Mouse (Mus musculus) midbrain, embryonic 11.5 days (tissue): ENCODE data around the gene Prrxl1. TPM values are rescaled to one million over a fixed set of nuclear protein-coding genes. Genes with fewer than 3 reads are reported as not detected.
A peak's percentile ranks its signal among the peaks of the same experiment; 100 is the strongest.

Experiments used
- ATAC-seq: fragments of 200-750 bp; cut with Nextera tagmentation; 2 replicates; pipeline ENCODE4 v1.8.0; 2017; ENCODE audit warnings: moderate TSS enrichment, moderate library complexity; ENCODE audit not compliant: low FRiP score
- DNase-seq: peaks from one replicate; pipeline ENCODE4 v3.0.0; 2015; ENCODE audit warnings: low spot score; ENCODE audit errors: missing footprints
- H3K27ac ChIP-seq: fragments of 300-500 bp; sonication (generic); 2 replicates; pipeline ENCODE4 v1.5.1; 2014; ENCODE audit warnings: low read depth, low read length
- H3K27me3 ChIP-seq: fragments of 300-500 bp; sonication (generic); 2 replicates; pipeline ENCODE4 v1.6.1; 2014; ENCODE audit warnings: mild to moderate bottlenecking, low read length, moderate library complexity, mixed read lengths; ENCODE audit not compliant: control insufficient read depth, insufficient read depth
- H3K36me3 ChIP-seq: fragments of 300-500 bp; sonication (generic); 2 replicates; pipeline ENCODE4 v1.6.1; 2014; ENCODE audit warnings: mild to moderate bottlenecking, low read length, moderate library complexity, mixed read lengths; ENCODE audit not compliant: control insufficient read depth, insufficient read depth
- H3K4me1 ChIP-seq: fragments of 300-500 bp; sonication (generic); 2 replicates; pipeline ENCODE4 v1.6.1; 2014; ENCODE audit warnings: low read length; ENCODE audit not compliant: control insufficient read depth, insufficient read depth
- H3K4me2 ChIP-seq: fragments of 300-500 bp; sonication (generic); 2 replicates; pipeline ENCODE4 v1.6.1; 2014; ENCODE audit warnings: mild to moderate bottlenecking, moderate library complexity
- H3K4me3 ChIP-seq: fragments of 300-500 bp; sonication (generic); 2 replicates; pipeline ENCODE4 v1.5.1; 2014; ENCODE audit warnings: low read depth, low read length
- H3K9ac ChIP-seq: fragments of 300-500 bp; sonication (generic); 2 replicates; pipeline ENCODE4 v1.6.1; 2014; ENCODE audit warnings: low read length
- H3K9me3 ChIP-seq: fragments of 300-500 bp; sonication (generic); 2 replicates; pipeline ENCODE4 v1.6.1; 2016; ENCODE audit warnings: low read length; ENCODE audit not compliant: control insufficient read depth
- WGBS: fragments of 180-500 bp; shearing (Covaris S2); extraction: QIAGEN DNeasy Blood & Tissue Kit; methylation state at CpG from one replicate; pipeline ENCODE4 v1.1.7; 2014; 5-methylcytosine and 5-hydroxymethylcytosine counted together
- polyA plus RNA-seq: library from polyadenylated mRNA; unstranded; fragments of >200 nt; fragmentation: Nextera tagmentation; extraction: Ambion mirVana; gene quantifications from 2 replicates; pipeline ENCODE4 v1.2.1, GENCODE M21; 2014

Gene Prrxl1
- polyA plus RNA-seq, 1 experiment from 2014 or later: 9.8 TPM

DNA sequence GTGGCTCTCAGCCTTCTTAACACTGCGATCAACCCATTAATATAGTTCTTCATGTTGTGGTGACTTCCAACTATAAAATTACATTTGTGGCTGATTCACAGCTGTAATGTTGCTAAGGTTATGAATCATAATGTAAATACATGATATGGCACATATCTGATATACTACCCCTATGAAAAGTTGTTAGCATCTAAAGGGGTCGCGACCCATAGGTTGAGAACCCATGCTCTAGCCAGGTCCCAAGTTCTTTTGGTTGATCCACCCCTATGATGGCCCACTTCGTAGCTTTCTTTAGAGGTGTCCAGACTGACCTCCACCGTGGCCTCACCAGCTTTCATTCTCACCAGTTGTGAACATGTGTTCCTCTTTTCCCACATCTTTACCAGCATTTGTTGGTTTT, 18.0 kb downstream of the Prrxl1 start:
- DNase-seq (no peak), ATAC-seq (no peak)
- no peaks in the 10 kb centered on the region for H3K27me3 ChIP-seq
- no peak overlapping the region for H3K27ac ChIP-seq
- 91% methylated on average over 5 of the region's 5 CpGs for WGBS
- H3K4me2 ChIP-seq: no peak overlapping the region
- no peak overlapping the region for H3K4me3 ChIP-seq
- no peak overlapping the region for H3K9ac ChIP-seq
- H3K9me3 ChIP-seq: no peaks in the 10 kb centered on the region
- H3K4me1 ChIP-seq: no peaks in the 10 kb centered on the region
- H3K36me3 ChIP-seq: no peaks in the 10 kb centered on the region

DNA sequence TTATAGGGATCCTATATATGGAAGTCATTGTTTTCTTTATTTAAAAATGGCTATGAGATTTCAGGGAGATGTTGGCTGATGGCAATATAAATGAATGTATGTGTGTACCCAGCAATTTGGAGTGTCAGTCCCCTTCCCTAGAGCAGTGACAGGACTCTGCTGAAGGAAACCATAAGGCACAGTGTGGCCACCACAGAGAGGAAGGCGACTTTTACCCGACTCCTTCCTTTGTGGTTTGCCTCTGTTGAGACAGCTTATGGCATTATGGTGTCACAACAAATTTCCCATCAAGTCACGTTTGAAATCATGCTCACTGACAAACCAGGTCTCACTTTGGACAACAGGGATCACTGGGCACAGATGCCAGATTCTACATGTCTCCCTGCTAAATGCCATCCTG, 25.0 kb downstream of the Prrxl1 start:
- no peak overlapping the region for H3K27ac ChIP-seq
- no peak overlapping the region for H3K4me3 ChIP-seq
- H3K9ac ChIP-seq: no peak overlapping the region
- no peaks in the 10 kb centered on the region for H3K4me1 ChIP-seq
- H3K36me3 ChIP-seq: no peaks in the 10 kb centered on the region
- WGBS: 86% methylated on average over 3 of the region's 3 CpGs
- H3K4me2 ChIP-seq: no peak overlapping the region
- no peak for ATAC-seq
- H3K9me3 ChIP-seq: no peaks in the 10 kb centered on the region
- no peaks in the 10 kb centered on the region for H3K27me3 ChIP-seq
- no peak for DNase-seq

DNA sequence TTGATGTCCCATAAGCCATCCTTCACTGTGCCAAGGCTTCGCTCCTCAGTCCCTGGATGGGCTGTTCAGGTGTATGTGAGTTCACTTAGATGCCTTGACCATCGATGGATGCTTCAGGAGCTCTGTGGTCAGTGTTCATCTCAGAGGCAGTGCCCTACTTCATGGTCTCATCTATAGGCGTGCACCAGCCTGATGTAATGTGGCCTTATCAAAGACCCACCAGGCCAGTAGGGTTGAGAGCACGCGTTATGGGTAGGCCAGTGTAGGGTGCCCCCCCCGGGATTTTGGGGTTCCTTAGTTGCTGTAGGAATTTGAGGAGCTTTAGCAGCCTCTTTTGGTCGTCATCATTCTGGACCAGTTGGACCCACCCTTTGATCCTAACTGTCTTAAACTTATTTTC, 25.6 kb downstream of the Prrxl1 start:
- H3K27me3 ChIP-seq: no peaks in the 10 kb centered on the region
- peak; percentile 69 for DNase-seq
- no peaks in the 10 kb centered on the region for H3K9me3 ChIP-seq
- no peaks in the 10 kb centered on the region for H3K4me1 ChIP-seq
- no peak for ATAC-seq
- no peak overlapping the region for H3K9ac ChIP-seq
- H3K27ac ChIP-seq: no peak overlapping the region
- no peak overlapping the region for H3K4me2 ChIP-seq
- no peak overlapping the region for H3K4me3 ChIP-seq
- WGBS: 86% methylated on average over 7 of the region's 7 CpGs
- H3K36me3 ChIP-seq: no peaks in the 10 kb centered on the region

DNA sequence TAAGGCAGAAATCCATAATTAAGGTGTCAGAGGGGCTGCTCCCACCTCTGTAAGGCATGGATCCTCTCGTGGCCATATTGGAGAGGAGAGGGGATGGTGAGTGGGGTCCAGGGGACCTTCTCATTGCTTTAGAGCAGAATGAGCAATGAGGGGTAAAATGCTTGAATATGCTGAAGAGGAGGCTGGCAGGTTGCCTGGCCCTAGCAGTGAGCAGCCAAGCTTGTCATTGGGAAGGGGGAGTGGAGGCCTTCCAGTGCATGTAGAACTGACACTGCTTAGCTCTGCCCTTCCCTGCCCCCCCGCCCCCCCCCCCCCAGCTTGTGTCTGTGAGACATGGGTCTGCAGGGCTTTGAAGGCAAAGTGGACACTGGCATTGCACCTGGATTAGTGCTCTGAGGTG, 28.1 kb downstream of the Prrxl1 start:
- no peak overlapping the region for H3K4me3 ChIP-seq
- DNase-seq: no peak
- H3K9ac ChIP-seq: no peak overlapping the region
- 46% methylated on average over 2 of the region's 2 CpGs for WGBS
- no peaks in the 10 kb centered on the region for H3K36me3 ChIP-seq
- H3K4me2 ChIP-seq: no peak overlapping the region
- ATAC-seq: no peak
- no peaks in the 10 kb centered on the region for H3K4me1 ChIP-seq
- no peaks in the 10 kb centered on the region for H3K9me3 ChIP-seq
- no peaks in the 10 kb centered on the region for H3K27me3 ChIP-seq
- H3K27ac ChIP-seq: no peak overlapping the region

DNA sequence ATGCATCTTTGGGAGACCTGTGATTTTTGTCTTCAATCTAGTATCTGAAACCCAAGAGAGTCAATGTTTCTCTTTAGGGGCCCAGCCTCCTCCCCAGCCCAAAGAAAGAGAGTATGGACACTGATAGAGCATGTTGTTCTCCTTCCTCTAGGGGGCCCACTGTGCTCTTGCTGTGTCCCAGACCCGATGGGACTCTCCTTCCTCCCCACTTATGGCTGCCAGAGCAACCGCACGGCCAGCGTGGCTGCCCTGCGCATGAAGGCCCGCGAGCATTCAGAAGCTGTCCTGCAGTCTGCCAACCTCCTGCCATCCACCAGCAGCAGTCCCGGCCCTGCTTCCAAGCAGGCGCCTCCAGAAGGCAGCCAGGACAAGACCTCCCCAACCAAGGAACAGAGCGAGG, 29.4 kb downstream of the Prrxl1 start:
- no peak overlapping the region for H3K4me2 ChIP-seq
- no peaks in the 10 kb centered on the region for H3K36me3 ChIP-seq
- H3K4me3 ChIP-seq: no peak overlapping the region
- DNase-seq (no peak), ATAC-seq (no peak)
- H3K27ac ChIP-seq: no peak overlapping the region
- H3K27me3 ChIP-seq: no peaks in the 10 kb centered on the region
- H3K9ac ChIP-seq: no peak overlapping the region
- H3K9me3 ChIP-seq: no peaks in the 10 kb centered on the region
- 29% methylated on average over 10 of the region's 10 CpGs for WGBS
- H3K4me1 ChIP-seq: no peaks in the 10 kb centered on the region

DNA sequence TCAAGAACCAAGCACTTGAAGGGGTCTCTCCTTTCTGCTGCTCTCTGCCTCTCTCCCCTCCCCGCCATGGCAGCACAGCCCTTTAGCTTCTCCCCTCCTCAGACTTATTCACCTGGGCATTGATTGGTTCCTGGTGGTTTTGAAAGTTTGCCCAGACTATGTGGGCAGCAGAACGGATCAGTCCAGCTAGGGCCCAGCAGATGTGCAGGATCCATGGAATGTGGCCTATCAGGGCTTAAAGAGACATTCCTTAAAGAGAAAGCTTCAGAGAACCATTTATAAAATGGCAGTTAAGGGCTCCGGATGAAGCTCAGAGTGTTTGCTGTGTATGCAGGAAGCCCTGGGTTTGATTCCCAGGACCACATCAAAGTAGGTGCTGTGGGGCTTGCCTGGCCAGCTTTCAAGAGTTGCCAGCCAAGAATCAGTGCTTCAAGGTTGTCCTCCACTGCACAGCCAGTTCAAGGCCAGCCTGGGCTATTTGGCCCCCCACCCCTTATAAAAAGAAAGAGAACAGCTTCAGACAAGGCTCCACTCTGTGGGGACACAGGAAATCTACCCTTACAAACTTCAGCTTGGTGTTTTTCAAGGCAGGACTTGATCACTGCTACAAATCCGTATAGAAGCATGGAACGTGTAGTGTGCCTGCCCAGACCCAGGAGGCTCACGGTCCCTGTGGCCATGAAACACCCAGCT, 33.8 kb downstream of the Prrxl1 start:
- no peak overlapping the region for H3K4me3 ChIP-seq
- H3K4me2 ChIP-seq: no peak overlapping the region
- no peaks in the 10 kb centered on the region for H3K36me3 ChIP-seq
- WGBS: 81% methylated on average over 6 of the region's 6 CpGs
- no peaks in the 10 kb centered on the region for H3K4me1 ChIP-seq
- no peaks in the 10 kb centered on the region for H3K9me3 ChIP-seq
- H3K27me3 ChIP-seq: no peaks in the 10 kb centered on the region
- no peak overlapping the region for H3K27ac ChIP-seq
- DNase-seq: no peak
- no peak overlapping the region for H3K9ac ChIP-seq
- ATAC-seq: no peak

DNA sequence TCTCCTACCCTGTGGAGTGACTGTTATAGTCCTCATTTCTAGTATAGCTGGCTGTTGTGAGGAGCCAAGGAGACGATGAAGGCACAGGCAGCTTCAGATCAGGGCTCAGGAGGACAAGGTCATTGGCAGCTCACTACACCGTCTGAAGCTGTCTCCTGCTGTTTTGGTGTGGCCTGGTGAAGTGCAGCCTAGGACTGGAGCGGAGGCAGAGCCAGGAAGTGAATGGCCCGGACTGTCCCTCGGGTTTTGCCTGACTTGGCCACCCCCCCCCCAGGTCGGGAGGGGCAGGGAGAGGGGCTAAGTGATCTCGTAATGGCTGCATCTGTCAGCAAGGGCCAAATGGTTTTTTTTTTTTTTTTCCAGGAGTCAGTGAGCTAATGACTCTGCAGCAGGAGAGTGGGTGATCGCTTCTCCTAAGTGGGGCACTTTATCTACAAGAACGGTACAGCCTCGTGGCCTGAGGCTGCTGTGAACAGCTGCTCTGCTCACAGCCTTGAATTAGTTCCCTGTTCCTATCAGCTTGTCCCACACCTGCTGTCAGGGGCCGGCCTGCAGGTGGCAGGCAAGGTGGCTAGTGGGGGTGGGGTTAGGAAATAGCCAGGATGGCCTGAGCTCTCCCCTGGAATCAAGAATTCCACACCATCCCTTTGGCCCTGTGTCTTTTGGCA, 34.9 kb downstream of the Prrxl1 start:
- H3K4me2 ChIP-seq: no peak overlapping the region
- ATAC-seq: no peak
- no peaks in the 10 kb centered on the region for H3K27me3 ChIP-seq
- no peaks in the 10 kb centered on the region for H3K36me3 ChIP-seq
- no peak for DNase-seq
- H3K9ac ChIP-seq: no peak overlapping the region
- no peak overlapping the region for H3K4me3 ChIP-seq
- no peak overlapping the region for H3K27ac ChIP-seq
- H3K9me3 ChIP-seq: no peaks in the 10 kb centered on the region
- 43% methylated on average over 11 of the region's 11 CpGs for WGBS
- no peaks in the 10 kb centered on the region for H3K4me1 ChIP-seq

DNA sequence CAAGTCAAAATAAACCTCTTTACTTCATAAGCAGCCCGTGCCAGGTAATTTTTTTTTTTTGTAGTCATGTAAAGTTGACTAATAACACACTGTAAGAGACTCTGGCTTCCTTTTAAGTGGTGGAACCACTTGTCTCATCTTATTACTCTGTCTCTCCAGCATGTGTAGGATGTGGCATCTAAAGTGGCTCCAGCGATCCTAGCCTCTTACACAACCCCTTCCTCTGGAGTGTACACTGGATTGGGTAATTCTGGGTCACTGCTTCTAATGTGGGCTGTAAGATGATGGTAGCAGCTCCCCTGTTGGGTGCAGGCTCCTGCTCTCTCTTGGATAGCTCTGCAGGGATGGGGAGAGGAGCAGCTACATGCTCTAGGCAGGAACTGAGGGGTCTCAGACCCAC, 39.3 kb downstream of the Prrxl1 start:
- Histone ChIP-seq H3K4me1 (no peaks in the 10 kb centered on the region), H3K36me3 (no peaks in the 10 kb centered on the region), H3K27ac (no peak overlapping the region), H3K9me3 (no peaks in the 10 kb centered on the region), H3K9ac (no peak overlapping the region), H3K4me2 (no peak overlapping the region), H3K4me3 (no peak overlapping the region), H3K27me3 (no peaks in the 10 kb centered on the region)
- no peak for ATAC-seq
- WGBS: 88% methylated on average over 2 of the region's 2 CpGs
- DNase-seq: no peak

DNA sequence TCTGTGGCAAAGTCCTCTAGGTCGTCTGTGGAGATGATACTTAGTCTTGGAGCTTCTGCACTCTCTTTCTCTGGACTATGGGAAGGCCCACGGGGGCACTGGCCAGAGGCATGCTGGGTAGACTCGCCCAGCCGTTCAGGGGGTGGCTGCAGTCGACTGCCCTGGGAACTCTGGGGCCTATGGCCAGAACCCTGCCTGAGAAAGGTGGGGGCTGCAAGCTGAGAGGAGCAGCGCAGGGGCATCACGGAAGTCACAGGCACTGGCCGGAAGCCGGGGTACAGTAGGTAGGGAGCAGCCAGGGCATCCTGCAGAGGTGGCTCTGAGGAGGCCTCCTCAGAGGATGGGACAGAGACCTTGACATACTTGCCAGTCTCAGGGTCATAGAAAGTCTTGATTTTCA, 60.6 kb downstream of the Prrxl1 start:
- Histone ChIP-seq H3K9ac (no peak overlapping the region), H3K36me3 (no peaks in the 10 kb centered on the region), H3K27me3 (no peaks in the 10 kb centered on the region), H3K27ac (no peak overlapping the region), H3K4me1 (no peaks in the 10 kb centered on the region), H3K4me3 (no peak overlapping the region), H3K9me3 (no peaks in the 10 kb centered on the region), H3K4me2 (no peak overlapping the region)
- no peak for DNase-seq
- WGBS: 80% methylated on average over 9 of the region's 9 CpGs
- ATAC-seq: no peak
